Mouse (Mus musculus): ENCODE measurements around the gene Olfr734. TPM values are rescaled to one million over a fixed set of nuclear protein-coding genes. Genes with fewer than 3 reads are reported as not detected.

Olfr734 gene
- not detected in 2 replicates for polyA plus RNA-seq (2012; rRNA removed)

DNA sequence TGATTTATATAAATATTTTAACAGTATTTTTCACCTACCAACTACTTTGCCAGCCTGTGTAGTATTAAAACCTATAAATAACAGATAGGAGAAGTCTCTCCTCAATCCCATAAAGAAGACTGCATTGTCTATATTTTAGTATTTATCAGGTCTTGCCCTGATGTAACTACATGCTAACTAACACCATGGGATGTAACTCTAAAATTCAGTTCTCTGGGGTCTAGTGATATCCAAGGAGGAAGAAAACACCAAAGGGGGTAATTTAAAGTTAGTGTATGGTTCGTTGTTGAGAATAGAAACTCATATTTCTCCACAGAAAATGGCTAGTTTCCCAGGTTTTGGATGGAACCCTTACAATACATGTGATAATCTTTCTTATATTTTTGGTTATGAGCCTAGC, at the start of gene Olfr734:
Gene Olfr734, minus strand, starts transcription at position 101 of the 400 bp plus-strand sequence.

DNA sequence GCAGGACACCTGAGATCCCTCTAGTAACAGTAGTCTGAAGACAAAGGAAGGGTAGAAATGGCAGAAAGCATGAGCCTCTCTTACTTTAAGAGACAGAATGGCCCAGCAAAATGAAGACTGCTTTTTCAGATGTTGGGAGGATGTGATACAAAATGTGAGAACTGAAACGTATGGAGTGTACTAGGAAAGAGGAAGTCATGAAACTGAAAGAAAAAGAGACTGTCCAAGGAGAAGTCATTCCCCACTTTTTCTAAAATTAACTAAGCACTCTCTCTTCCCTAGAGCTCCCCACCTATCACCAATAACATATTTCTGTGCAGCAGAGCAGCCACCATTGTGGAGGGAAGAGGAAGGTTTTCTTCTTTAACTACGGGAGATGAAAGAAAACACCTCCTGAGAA, 31.0 kb upstream of the Olfr734 start, which contains the start of gene Tlr11:
Gene Tlr11, plus strand, starts transcription at position 322 of the 400 bp plus-strand sequence.

DNA sequence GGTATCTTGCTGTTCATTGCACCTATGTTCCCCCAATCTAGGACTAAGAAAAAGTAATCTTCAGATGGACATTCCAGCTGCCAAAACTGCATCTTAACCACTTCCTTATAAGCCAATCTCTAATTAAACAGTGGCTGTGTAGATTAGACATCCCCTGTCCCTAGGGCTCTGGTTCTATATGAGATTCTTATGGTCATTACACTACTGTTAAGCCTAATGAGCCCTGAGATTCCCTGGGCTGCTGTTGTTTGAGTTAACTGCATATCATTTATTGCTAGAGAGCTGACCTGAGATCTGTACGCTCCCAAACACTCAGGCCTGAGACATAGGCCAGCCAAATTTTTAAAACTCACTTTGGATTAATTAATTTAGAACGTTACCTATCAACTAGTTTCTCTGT, 22.2 kb upstream of the Olfr734 start, which contains the start of gene Olfr735:
Gene Olfr735, minus strand, starts transcription at position 77 of the 400 bp plus-strand sequence.

DNA sequence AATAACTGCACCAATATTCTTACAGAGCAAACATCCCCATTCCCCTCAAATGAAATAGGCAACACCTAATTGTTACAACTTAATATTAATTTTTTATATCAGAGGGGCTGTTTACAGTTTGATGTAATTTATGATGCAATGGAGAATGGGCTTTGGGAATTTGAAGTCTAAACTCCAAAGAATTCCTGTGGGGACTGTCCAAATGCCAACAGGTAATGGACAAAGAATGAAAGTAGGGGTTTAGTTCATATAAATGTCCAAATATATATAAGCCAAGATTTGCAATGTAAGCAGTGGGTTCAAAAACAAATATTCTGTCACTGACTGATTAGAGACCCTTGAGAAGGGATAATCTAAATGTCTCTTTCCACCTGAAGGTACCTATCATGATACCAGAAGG, 25.1 kb downstream of the Olfr734 start, which contains the start of gene Olfr733:
Gene Olfr733, minus strand, starts transcription at position 101 of the 400 bp plus-strand sequence.

DNA sequence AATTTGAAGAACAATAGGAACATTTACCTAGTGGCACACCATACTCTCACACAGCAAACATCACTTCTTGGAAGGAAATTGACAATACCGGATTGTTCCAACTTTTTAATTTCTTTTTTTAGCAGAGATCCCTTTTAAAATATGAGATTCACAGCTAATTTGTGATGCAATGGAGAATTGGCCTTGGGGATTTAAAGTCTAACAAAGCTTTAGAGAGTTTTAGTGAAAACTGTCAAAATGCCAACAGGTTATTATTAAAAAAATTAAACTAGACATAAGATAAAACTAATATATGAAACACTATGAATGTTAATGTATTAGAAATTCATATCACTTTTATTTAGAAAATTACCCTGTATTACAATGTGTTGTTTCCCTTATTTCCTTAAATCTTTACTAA, 42.5 kb downstream of the Olfr734 start, which contains the start of gene Olfr732:
Gene Olfr732, minus strand, starts transcription at position 101 of the 400 bp plus-strand sequence.

Other genes starting within 250 kb of the Olfr734 start
- gene Olfr726, start 235.8 kb downstream of the Olfr734 start, polyA plus RNA-seq (2012; rRNA removed) = not detected in 2 replicates
- not detected in 2 replicates for gene Olfr727, start 203.6 kb downstream of the Olfr734 start, polyA plus RNA-seq (2012; rRNA removed)
- gene Olfr728, start 184.1 kb downstream of the Olfr734 start, polyA plus RNA-seq (2012; rRNA removed) = not detected in 2 replicates
- not detected in 2 replicates for gene Olfr729, start 173.9 kb downstream of the Olfr734 start, polyA plus RNA-seq (2012; rRNA removed)
- not detected in 2 replicates for gene Olfr730, start 138.6 kb downstream of the Olfr734 start, polyA plus RNA-seq (2012; rRNA removed)
- not detected in 2 replicates for gene Olfr731, start 84.9 kb downstream of the Olfr734 start, polyA plus RNA-seq (2012; rRNA removed)
- gene Olfr732, start 42.6 kb downstream of the Olfr734 start, polyA plus RNA-seq (2012; rRNA removed) = not detected in 2 replicates
- gene Olfr733, start 25.2 kb downstream of the Olfr734 start, polyA plus RNA-seq (2012; rRNA removed) = not detected in 2 replicates
- gene Olfr735, start 22.1 kb upstream of the Olfr734 start, polyA plus RNA-seq (2012; rRNA removed) = not detected in 2 replicates
- gene Tlr11, start 31.2 kb upstream of the Olfr734 start, polyA plus RNA-seq (2012; rRNA removed) = 0.21 and 0.36 TPM in 2 replicates
- not detected in 2 replicates for gene Olfr736, start 54.4 kb upstream of the Olfr734 start, polyA plus RNA-seq (2012; rRNA removed)
- not detected in 2 replicates for gene Olfr738, start 80.8 kb upstream of the Olfr734 start, polyA plus RNA-seq (2012; rRNA removed)
- gene Olfr739, start 91.9 kb upstream of the Olfr734 start, polyA plus RNA-seq (2012; rRNA removed) = not detected in 2 replicates
- gene Olfr740, start 118.8 kb upstream of the Olfr734 start, polyA plus RNA-seq (2012; rRNA removed) = not detected in 2 replicates
- not detected in 2 replicates for gene Olfr741, start 146.0 kb upstream of the Olfr734 start, polyA plus RNA-seq (2012; rRNA removed)
- not detected in 2 replicates for gene Olfr742, start 176.8 kb upstream of the Olfr734 start, polyA plus RNA-seq (2012; rRNA removed)
- gene Olfr743, start 195.1 kb upstream of the Olfr734 start, polyA plus RNA-seq (2012; rRNA removed) = not detected in 2 replicates